10 mouse cellular contexts compared by ENCODE assay signal in the genomic region with DNA sequence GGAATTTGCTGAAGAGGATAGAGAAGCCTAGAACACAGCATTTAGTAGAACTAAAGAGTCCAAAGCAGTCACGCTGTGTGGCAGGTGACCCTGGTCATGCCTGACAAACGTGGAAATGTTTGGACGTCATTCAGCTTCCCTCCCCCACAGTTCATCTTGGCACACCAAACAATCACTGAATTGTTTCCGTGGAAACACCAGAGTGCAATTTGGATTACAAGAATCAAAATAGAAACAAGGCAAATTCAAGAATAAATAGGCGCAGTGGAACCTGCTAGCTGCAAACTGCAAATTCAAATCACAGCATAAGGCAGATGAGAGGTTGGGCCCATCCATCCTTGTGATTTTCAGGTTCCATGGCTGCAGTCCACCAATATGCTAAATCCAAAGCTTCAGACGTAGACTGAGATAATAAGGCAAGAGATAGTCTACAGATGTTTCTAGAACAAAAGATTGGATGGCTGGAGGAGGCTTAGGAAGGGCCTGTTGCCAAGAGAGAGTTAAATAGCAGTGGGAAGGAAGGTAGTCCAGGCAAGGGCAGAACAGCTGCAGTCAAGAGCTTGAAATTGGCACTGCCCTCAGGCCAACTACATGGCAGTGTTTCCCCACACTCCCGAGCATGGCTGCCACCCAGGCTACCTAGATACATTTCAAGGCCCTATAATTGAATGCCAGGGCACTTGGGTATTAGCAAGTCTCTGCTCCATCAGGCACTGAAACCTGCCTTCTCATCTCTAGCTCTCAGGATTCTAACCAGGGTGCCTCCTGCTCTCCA. TPM values are rescaled to one million over a fixed set of nuclear protein-coding genes. Genes with fewer than 3 reads are reported as not detected.
DNase-seq lines count a peak whose midpoint lies in the region; ATAC-seq lines count a peak whose summit lies in the region.
"Had no signal": no experiment of that assay in that cellular context is flagged by ENCODE, and none has a peak within 500 bp of the region (broad histone marks: within the 10 kb centered on the region; RNA-seq: fewer than 3 reads in every experiment).

No protein-coding gene starts in this region.

- 37% methylated on average over 7 of the region's 7 CpGs for WGBS in hindbrain, embryonic 13.5 days
- WGBS in hindbrain, embryonic 11.5 days, result 53% methylated on average over 7 of the region's 7 CpGs

- H3K4me1 ChIP-seq in hindbrain, embryonic 13.5 days (replicated peaks), result peaks cover 16% of the 10 kb centered on the region
- no peaks in the 10 kb centered on the region for H3K4me1 ChIP-seq in hindbrain, embryonic 11.5 days (replicated peaks; ENCODE audit: control insufficient read depth, insufficient read depth, low read length)

- no peak overlapping the region for H3K4me2 ChIP-seq in hindbrain, embryonic 13.5 days
- no peak overlapping the region for H3K4me2 ChIP-seq in hindbrain, embryonic 11.5 days (replicated peaks; ENCODE audit: low read depth, low read length)
- H3K4me2 ChIP-seq: limb, embryonic 15.5 days had no signal

- no peaks in the 10 kb centered on the region for H3K27me3 ChIP-seq in hindbrain, embryonic 13.5 days
- no peaks in the 10 kb centered on the region for H3K27me3 ChIP-seq in hindbrain, embryonic 11.5 days (ENCODE audit: control insufficient read depth, insufficient read depth, low read length)
- H3K27me3 ChIP-seq: limb, embryonic 15.5 days had no signal

- no peaks in the 10 kb centered on the region for H3K9me3 ChIP-seq in hindbrain, embryonic 13.5 days
- no peaks in the 10 kb centered on the region for H3K9me3 ChIP-seq in hindbrain, embryonic 11.5 days (ENCODE audit: control insufficient read depth, low read length)
- H3K9me3 ChIP-seq: limb, embryonic 15.5 days had no signal

- no peak overlapping the region for H3K9ac ChIP-seq in hindbrain, embryonic 13.5 days
- H3K9ac ChIP-seq in hindbrain, embryonic 11.5 days (ENCODE audit: low read depth, low read length), result no peak overlapping the region
- H3K9ac ChIP-seq: limb, embryonic 15.5 days had no signal

- H3K36me3 ChIP-seq in hindbrain, embryonic 13.5 days, result no peaks in the 10 kb centered on the region; the same call in 1 of the 2 replicates
- H3K36me3 ChIP-seq in hindbrain, embryonic 11.5 days (ENCODE audit: control insufficient read depth, insufficient read depth, low read length), result no peaks in the 10 kb centered on the region
- H3K36me3 ChIP-seq: limb, embryonic 15.5 days had no signal

- no peak overlapping the region for H3K4me3 ChIP-seq in hindbrain, embryonic 13.5 days
- H3K4me3 ChIP-seq in hindbrain, embryonic 11.5 days (ENCODE audit: low read depth, low read length), result no peak overlapping the region
- H3K4me3 ChIP-seq: limb, embryonic 15.5 days had no signal

- no peak for ATAC-seq in hindbrain, embryonic 13.5 days (ENCODE audit: low FRiP score)
- no peak for ATAC-seq in hindbrain, embryonic 11.5 days (ENCODE audit: low FRiP score)

- no peak for DNase-seq in hindbrain, embryonic 11.5 days (ENCODE audit: low spot score)
- DNase-seq in brain, adult 2 months (ENCODE audit: low read depth, low spot score), result peak; percentile 88
- peak; percentile 58 to 84 for DNase-seq in frontal cortex, postnatal 36 days (ENCODE audit: low spot score in 2 of 2)
- DNase-seq in layer of hippocampus, adult 9-10 months (ENCODE audit: low spot score), result peak; percentile 73
- peak; percentile 76 to 85 for DNase-seq in right cerebral cortex, postnatal 10 days (ENCODE audit: low spot score in 2 of 2)
- no peak for DNase-seq in embryo, embryonic 11 days
- DNase-seq in spleen, postnatal 10 days (ENCODE audit: low spot score in 2 of 2), result no peak

- peak overlapping the region; percentile 26; the same call in 1 of the 2 replicates for H3K27ac ChIP-seq in hindbrain, embryonic 13.5 days
- H3K27ac ChIP-seq in hindbrain, embryonic 11.5 days (ENCODE audit: low read depth, low read length), result no peak overlapping the region
- H3K27ac ChIP-seq: limb, embryonic 15.5 days had no signal

RNA-seq across cellular contexts. Expression of gene 1700102P08Rik, which starts 8.8 kb away (rescaled TPM):
- 1.7 and 2.3 TPM in 2 replicates for polyA plus RNA-seq in hindbrain, embryonic 13.5 days (2015; fragmentation: Nextera tagmentation; extraction: Ambion mirVana)
- polyA plus RNA-seq in hindbrain, embryonic 11.5 days (2014; fragmentation: Nextera tagmentation; extraction: Ambion mirVana), result 1.0 and 1.8 TPM in 2 replicates

RNA-seq across cellular contexts. Expression of gene Ccdc36, which starts 26.9 kb away (rescaled TPM):
- 1.0 and 1.2 TPM in 2 replicates for polyA plus RNA-seq in hindbrain, embryonic 13.5 days (2015; fragmentation: Nextera tagmentation; extraction: Ambion mirVana)
- polyA plus RNA-seq in hindbrain, embryonic 11.5 days (2014; fragmentation: Nextera tagmentation; extraction: Ambion mirVana), result 1.3 and 1.6 TPM in 2 replicates
- polyA plus RNA-seq: spleen, adult 2 months had no signal

RNA-seq across cellular contexts. Expression of gene BC048562, which starts 34.9 kb away (rescaled TPM):
- not detected in 2 replicates for polyA plus RNA-seq in hindbrain, embryonic 13.5 days (2015; fragmentation: Nextera tagmentation; extraction: Ambion mirVana)
- not detected in 2 replicates for polyA plus RNA-seq in hindbrain, embryonic 11.5 days (2014; fragmentation: Nextera tagmentation; extraction: Ambion mirVana)
- polyA plus RNA-seq: limb, embryonic 15.5 days; spleen, adult 2 months had no signal

RNA-seq across cellular contexts. Expression of gene Usp4, which starts 53.7 kb away (rescaled TPM):
- polyA plus RNA-seq in hindbrain, embryonic 13.5 days (2015; fragmentation: Nextera tagmentation; extraction: Ambion mirVana), result 125 and 141 TPM in 2 replicates
- polyA plus RNA-seq in hindbrain, embryonic 11.5 days (2014; fragmentation: Nextera tagmentation; extraction: Ambion mirVana), result 131 and 143 TPM in 2 replicates

RNA-seq across cellular contexts. Expression of gene Ccdc71, which starts 59.0 kb away (rescaled TPM):
- polyA plus RNA-seq in hindbrain, embryonic 13.5 days (2015; fragmentation: Nextera tagmentation; extraction: Ambion mirVana), result 58.0 and 59.4 TPM in 2 replicates
- polyA plus RNA-seq in hindbrain, embryonic 11.5 days (2014; fragmentation: Nextera tagmentation; extraction: Ambion mirVana), result 44.1 TPM in 2 replicates

Comparison
In these comparisons a context has a peak if more than half of its experiments do, and no peak if none do; other contexts are left out.
1. DNase-seq: peak in brain, adult 2 months (single experiment), frontal cortex, postnatal 36 days (2 of 2), layer of hippocampus, adult 9-10 months (single experiment) and right cerebral cortex, postnatal 10 days (2 of 2); none in hindbrain, embryonic 11.5 days (single experiment), embryo, embryonic 11 days (single experiment) and spleen, postnatal 10 days (0 of 2).